Mouse (Mus musculus) liver, postnatal 0 days (tissue): ENCODE results near the gene Cacng4.

ENCODE experiments used
- CTCF ChIP-seq: sonication (generic); IDR thresholded peaks from 2 replicates; pipeline ENCODE4 v1.5.1; 2016; ENCODE audit warnings: antibody characterized with exemption, low read depth
- EP300 ChIP-seq: IDR thresholded peaks from 2 replicates; pipeline ENCODE4 v1.6.1; 2016; ENCODE audit warnings: antibody characterized with exemption, low read depth, mild to moderate bottlenecking

GRCm38 (mm10) chr11:107762688-107763460 lies 31.5 kb downstream of the Cacng4 start:
- no peak for TF ChIP-seq CTCF
- TF ChIP-seq EP300, result no peak
